Mouse (Mus musculus) embryonic facial prominence, embryonic 13.5 days (tissue): Measurements from ENCODE around the gene BC067074. TPM values are rescaled to one million over a fixed set of nuclear protein-coding genes. Genes with fewer than 3 reads are reported as not detected.

ENCODE experiments used
- ATAC-seq: fragments of 200-750 bp; cut with Nextera tagmentation; 2 replicates; pipeline ENCODE4 v1.8.0; 2017; ENCODE audit warnings: low read depth; ENCODE audit not compliant: insufficient number of reproducible peaks, insufficient read depth, low FRiP score, low TSS enrichment
- H3K27ac ChIP-seq: fragments of 300-500 bp; sonication (generic); 2 replicates; pipeline ENCODE4 v1.5.1; 2015; ENCODE audit warnings: moderate library complexity, mild to moderate bottlenecking, inconsistent platforms
- H3K27me3 ChIP-seq: fragments of 300-500 bp; sonication (generic); 2 replicates; pipeline ENCODE4 v1.6.1; 2015; ENCODE audit warnings: mild to moderate bottlenecking, inconsistent platforms
- H3K36me3 ChIP-seq: fragments of 300-500 bp; sonication (generic); 2 replicates; pipeline ENCODE4 v1.6.1; 2015; ENCODE audit warnings: mild to moderate bottlenecking, inconsistent platforms
- H3K4me1 ChIP-seq: fragments of 300-500 bp; sonication (generic); 2 replicates; pipeline ENCODE4 v1.6.1; 2015; ENCODE audit warnings: inconsistent platforms
- H3K4me2 ChIP-seq: fragments of 300-500 bp; sonication (generic); 2 replicates; pipeline ENCODE4 v1.6.1; 2015; ENCODE audit warnings: moderate library complexity, mild to moderate bottlenecking, inconsistent platforms
- H3K4me3 ChIP-seq: fragments of 300-500 bp; sonication (generic); 2 replicates; pipeline ENCODE4 v1.5.1; 2015; ENCODE audit warnings: mild to moderate bottlenecking, inconsistent platforms
- H3K9ac ChIP-seq: fragments of 300-500 bp; sonication (generic); 2 replicates; pipeline ENCODE4 v1.6.1; 2015; ENCODE audit warnings: mild to moderate bottlenecking, inconsistent platforms
- H3K9me3 ChIP-seq: fragments of 300-500 bp; sonication (generic); 2 replicates; pipeline ENCODE4 v1.6.1; 2016; ENCODE audit warnings: inconsistent platforms
- WGBS: fragments of 180-500 bp; shearing (Covaris S2); methylation state at CpG from one replicate; pipeline ENCODE4 v1.1.7; 2015; ENCODE audit warnings: mixed read lengths; 5-methylcytosine and 5-hydroxymethylcytosine counted together
- polyA plus RNA-seq: library from polyadenylated mRNA; unstranded; fragments of >200 nt; fragmentation: Nextera tagmentation; extraction: Ambion mirVana; gene quantifications from 2 replicates; pipeline ENCODE4 v1.2.1, GENCODE M21; 2015

Gene BC067074
- polyA plus RNA-seq, 1 experiment from 2014 or later, result 7.6 TPM

GRCm38 (mm10) chr13:113325678-113326077 lies 32.7 kb downstream of the BC067074 start:
- ATAC-seq, result no peak
- H3K9ac ChIP-seq, result no peak overlapping the region
- 68% methylated on average over 3 of the region's 3 CpGs for WGBS

DNA sequence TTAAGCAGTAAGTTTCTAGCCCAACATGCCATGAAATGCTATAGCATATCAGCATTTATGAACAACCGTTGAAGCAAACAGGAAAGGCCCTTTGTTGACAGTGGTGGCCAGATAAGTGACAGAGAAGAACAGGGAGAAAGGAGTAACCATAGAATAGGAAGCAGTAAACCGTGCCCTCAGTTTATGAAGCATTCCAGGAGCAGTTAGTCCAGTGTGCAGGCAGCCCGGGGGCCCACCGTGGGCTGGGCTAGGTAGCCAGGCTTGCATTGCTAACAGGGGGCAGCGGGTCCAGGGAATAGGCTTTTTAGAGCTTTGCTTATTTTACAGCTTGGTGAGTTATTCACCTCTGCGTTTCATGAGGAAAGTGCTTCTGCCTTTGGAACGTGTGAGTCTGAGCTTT lies 39.3 kb downstream of the BC067074 start:
- Histone ChIP-seq H3K9me3 (no peaks in the 10 kb centered on the region), H3K4me3 (no peak overlapping the region), H3K4me2 (no peak overlapping the region), H3K36me3 (peaks cover 28% of the 10 kb centered on the region), H3K27me3 (no peaks in the 10 kb centered on the region), H3K9ac (peak overlapping the region; percentile 49; the same call in 1 of the 2 replicates), H3K27ac (no peak overlapping the region), H3K4me1 (peaks cover 16% of the 10 kb centered on the region)
- no peak for ATAC-seq
- WGBS, result 24% methylated on average over 7 of the region's 7 CpGs

More at GRCm38 (mm10) chr13:113325678-113326077, 32.7 kb downstream of the BC067074 start:
- Histone ChIP-seq H3K4me1 (peaks cover 2% of the 10 kb centered on the region; the same call in 1 of the 2 replicates), H3K9me3 (no peaks in the 10 kb centered on the region), H3K4me2 (no peak overlapping the region), H3K36me3 (peaks cover 26% of the 10 kb centered on the region), H3K4me3 (no peak overlapping the region), H3K27me3 (no peaks in the 10 kb centered on the region), H3K27ac (no peak overlapping the region)

DNA sequence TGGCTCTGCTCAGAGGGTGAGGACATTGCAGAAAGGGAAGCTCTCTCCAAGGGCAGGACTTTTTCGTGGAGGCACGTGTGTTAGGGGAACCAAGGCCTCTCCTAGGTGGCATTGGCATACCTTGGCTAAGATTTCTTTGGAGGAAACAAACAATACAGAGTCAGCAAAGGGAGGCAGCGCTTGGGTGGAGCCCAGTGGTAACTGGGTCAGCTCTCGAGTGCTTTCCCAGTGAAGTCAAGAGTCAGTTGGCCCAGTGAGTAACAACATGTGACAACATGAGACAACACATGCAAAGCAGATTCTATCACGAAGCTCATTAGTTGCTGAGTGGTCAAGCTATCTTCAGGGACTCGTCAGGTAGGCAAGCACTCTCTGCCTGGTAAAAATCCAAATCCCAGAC lies 40.4 kb downstream of the BC067074 start:
- no peak overlapping the region for H3K4me2 ChIP-seq
- 82% methylated on average over 6 of the region's 6 CpGs for WGBS

DNA sequence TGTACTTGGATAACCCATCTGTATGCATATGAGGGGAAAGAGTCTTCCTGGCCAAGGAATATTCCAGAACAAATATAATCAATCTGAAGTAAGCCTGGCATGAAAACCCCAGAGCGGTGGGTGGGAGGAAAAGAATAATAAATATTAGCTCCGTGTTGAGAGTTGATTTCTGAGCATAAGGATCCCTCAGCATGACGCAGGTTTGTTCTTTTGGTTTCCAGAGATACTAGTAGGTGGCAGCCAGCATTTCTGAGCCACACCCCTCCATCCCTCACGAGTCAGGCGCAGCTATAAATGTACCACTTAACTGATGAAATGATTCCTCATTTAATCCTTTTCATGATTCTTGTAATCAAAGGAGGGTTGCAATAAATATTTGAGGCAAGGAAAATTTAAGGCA lies 41.0 kb downstream of the BC067074 start:
- no peak overlapping the region for H3K27ac ChIP-seq
- no peaks in the 10 kb centered on the region for H3K27me3 ChIP-seq
- no peak overlapping the region for H3K4me3 ChIP-seq
- H3K9me3 ChIP-seq, result no peaks in the 10 kb centered on the region
- peaks cover 25% of the 10 kb centered on the region for H3K36me3 ChIP-seq
- no peak for ATAC-seq
- H3K9ac ChIP-seq, result no peak overlapping the region
- H3K4me1 ChIP-seq, result peaks cover 18% of the 10 kb centered on the region
- no peak overlapping the region for H3K4me2 ChIP-seq
- WGBS, result 82% methylated on average over 5 of the region's 5 CpGs

More for the DNA sequence above, 40.4 kb downstream of the BC067074 start:
- ATAC-seq, result no peak
- Histone ChIP-seq H3K27me3 (no peaks in the 10 kb centered on the region), H3K9me3 (no peaks in the 10 kb centered on the region), H3K36me3 (peaks cover 25% of the 10 kb centered on the region), H3K27ac (no peak overlapping the region), H3K4me3 (no peak overlapping the region), H3K9ac (no peak overlapping the region), H3K4me1 (peaks cover 18% of the 10 kb centered on the region)

- Histone ChIP-seq H3K9me3 (no peaks in the 10 kb centered on the region), H3K4me3 (no peak overlapping the region), H3K27ac (no peak overlapping the region), H3K27me3 (no peaks in the 10 kb centered on the region), H3K36me3 (peaks cover 16% of the 10 kb centered on the region), H3K9ac (no peak overlapping the region), H3K4me2 (no peak overlapping the region), H3K4me1 (peaks cover 18% of the 10 kb centered on the region)
- 69% methylated on average over 4 of the region's 4 CpGs for WGBS
- ATAC-seq, result no peak
These were observed 41.8 kb downstream of the BC067074 start for GRCm38 (mm10) chr13:113334773-113335172.

DNA sequence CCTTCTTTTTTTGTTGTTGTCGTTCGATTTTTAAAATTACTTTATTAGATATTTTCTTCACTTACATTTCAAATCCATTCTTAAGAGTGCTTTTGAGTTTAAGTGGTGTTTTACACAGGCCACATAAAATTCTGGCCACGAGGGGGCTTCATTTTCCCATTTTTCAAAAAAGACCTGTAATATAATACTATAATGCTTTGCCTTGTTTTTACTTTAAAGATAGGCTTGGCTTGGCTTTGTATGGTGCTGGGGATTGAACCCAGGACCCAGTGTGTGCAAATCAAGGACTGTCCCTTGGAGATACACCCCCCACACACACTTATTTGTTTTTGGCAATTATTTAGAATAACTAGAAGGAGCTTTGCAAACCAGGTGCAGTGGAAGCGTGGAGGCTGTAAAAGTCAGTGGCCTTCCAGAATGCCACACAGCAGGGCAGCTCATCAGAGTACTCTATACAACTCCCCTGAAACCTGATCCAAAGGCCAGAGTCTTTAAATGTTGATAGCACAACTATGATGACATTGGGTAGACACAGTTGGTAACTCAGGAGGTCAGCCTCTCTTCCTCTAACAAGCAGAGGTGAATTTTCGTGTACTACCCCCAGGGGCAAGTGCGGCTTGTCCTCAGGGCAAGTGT lies 44.4 kb downstream of the BC067074 start:
- Histone ChIP-seq H3K4me1 (peaks cover 13% of the 10 kb centered on the region), H3K36me3 (0 out of 2 replicates have a peak, but pooled peaks cover 3% of the 10 kb centered on the region), H3K27ac (no peak overlapping the region), H3K27me3 (no peaks in the 10 kb centered on the region), H3K9me3 (no peaks in the 10 kb centered on the region), H3K9ac (no peak overlapping the region), H3K4me3 (no peak overlapping the region), H3K4me2 (no peak overlapping the region)
- WGBS, result 55% methylated on average over 6 of the region's 6 CpGs
- ATAC-seq, result no peak

- 59% methylated on average over 2 of the region's 2 CpGs for WGBS
- Histone ChIP-seq H3K4me1 (peaks cover 9% of the 10 kb centered on the region), H3K9ac (no peak overlapping the region), H3K4me3 (no peak overlapping the region), H3K9me3 (no peaks in the 10 kb centered on the region), H3K36me3 (no peaks in the 10 kb centered on the region), H3K27me3 (no peaks in the 10 kb centered on the region; the same call in 1 of the 2 replicates), H3K4me2 (no peak overlapping the region), H3K27ac (no peak overlapping the region)
- ATAC-seq, result no peak
These were observed 47.7 kb downstream of the BC067074 start for GRCm38 (mm10) chr13:113340644-113341043.

- Histone ChIP-seq H3K9me3 (no peaks in the 10 kb centered on the region), H3K36me3 (no peaks in the 10 kb centered on the region), H3K27ac (no peak overlapping the region), H3K4me2 (no peak overlapping the region), H3K4me1 (peaks cover 11% of the 10 kb centered on the region), H3K4me3 (no peak overlapping the region), H3K27me3 (no peaks in the 10 kb centered on the region; the same call in 1 of the 2 replicates), H3K9ac (no peak overlapping the region)
- ATAC-seq, result no peak
These were observed 48.2 kb downstream of the BC067074 start for GRCm38 (mm10) chr13:113341161-113341560.

DNA sequence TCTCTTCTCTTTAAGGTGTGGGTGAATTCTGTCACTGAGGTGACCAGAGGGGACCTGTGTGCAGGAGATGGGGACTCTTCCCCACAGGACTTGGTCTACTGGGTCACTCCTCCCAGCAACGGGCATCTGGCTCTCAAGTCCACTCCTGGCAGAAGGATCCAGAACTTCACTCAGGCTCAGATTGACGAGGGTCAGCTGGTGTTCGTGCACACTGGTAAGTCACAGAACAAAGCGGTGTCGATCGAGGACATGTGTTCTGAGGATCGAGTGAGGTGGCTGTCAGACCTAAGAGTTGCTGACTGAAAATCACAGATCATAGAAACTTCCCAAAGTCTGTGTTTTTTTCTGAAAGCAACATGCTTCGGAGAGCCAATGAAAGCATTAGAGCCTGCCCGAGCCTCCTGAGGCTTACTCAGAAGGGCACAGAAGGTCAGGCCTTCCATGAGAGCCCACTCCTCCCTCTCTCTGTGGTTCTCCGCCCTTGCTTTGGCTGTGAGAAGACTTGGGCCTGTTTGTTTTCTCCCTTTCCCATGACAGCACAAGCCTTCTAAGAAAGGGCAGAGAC lies 49.5 kb downstream of the BC067074 start:
- Histone ChIP-seq H3K9ac (no peak overlapping the region; the same call in 1 of the 2 replicates), H3K27me3 (no peaks in the 10 kb centered on the region; the same call in 1 of the 2 replicates), H3K4me2 (no peak overlapping the region), H3K4me1 (peaks cover 16% of the 10 kb centered on the region), H3K36me3 (no peaks in the 10 kb centered on the region), H3K4me3 (no peak overlapping the region), H3K27ac (no peak overlapping the region), H3K9me3 (no peaks in the 10 kb centered on the region)
- 72% methylated on average over 10 of the region's 10 CpGs for WGBS
- no peak for ATAC-seq

DNA sequence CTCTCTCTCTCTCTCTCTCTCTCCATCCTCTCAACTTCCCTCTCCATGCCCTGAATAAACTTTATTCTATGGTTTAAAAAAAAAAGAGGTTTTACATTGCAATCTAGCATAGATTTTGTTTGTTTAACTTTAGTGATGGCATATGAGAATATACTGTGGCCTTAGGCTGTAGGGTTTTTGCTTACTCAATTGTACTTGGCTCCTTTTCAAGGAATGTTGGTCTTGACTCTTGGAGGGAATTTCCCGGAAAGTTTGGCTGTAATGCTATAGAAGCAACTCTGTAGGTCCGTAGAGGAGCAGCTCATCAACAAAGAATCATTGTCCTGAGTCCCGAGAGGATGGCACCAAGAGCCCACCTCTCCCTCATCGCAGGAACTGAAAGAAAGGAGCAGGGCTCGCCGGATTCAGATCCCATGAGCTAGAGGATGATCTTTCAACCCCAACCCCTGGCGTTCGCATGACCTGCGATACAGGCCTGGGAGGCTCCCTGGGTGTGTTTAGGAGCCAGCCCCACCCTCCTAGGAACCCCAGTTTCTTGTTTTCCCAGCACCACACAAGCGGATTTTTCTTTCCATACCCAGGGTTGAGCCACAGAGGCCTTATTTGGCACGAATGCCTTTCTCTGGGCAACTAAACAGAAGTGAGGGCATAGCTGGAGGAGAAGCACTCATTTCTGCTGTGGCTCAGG lies 57.9 kb downstream of the BC067074 start:
- Histone ChIP-seq H3K9me3 (no peaks in the 10 kb centered on the region), H3K36me3 (no peaks in the 10 kb centered on the region), H3K4me1 (peaks cover 51% of the 10 kb centered on the region), H3K4me2 (peak overlapping the region; percentile 24), H3K4me3 (no peak overlapping the region), H3K27ac (peak overlapping the region; percentile 87), H3K9ac (0 out of 2 replicates have a peak overlapping the region, but pooled peaks have one; percentile 21), H3K27me3 (no peaks in the 10 kb centered on the region)
- 38% methylated on average over 11 of the region's 11 CpGs for whole genome bisulfite sequencing
- peak; percentile 53; the same call in 1 of the 2 replicates for ATAC-seq

DNA sequence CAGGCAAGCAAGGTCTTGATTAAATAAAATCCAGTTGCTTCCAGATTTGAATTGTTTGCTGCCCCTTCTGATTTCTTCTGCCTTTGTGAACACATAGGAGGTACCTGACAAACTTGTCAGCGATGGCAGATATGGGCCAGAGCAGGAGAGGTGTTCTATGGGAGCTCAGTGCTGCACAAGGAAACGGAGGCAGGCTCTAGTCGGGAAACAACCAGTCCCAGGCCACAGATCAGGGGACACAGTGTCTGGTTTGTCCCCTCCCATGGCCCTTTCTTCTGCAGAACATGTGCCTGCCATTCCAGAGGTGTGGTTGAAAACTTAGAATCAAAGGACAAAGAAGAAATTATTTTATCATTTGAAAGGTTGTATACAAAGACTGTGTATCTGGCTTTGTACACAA lies 60.6 kb downstream of the BC067074 start:
- Histone ChIP-seq H3K4me1 (peaks cover 31% of the 10 kb centered on the region), H3K4me2 (no peak overlapping the region), H3K27ac (no peak overlapping the region), H3K4me3 (no peak overlapping the region), H3K27me3 (no peaks in the 10 kb centered on the region), H3K9me3 (no peaks in the 10 kb centered on the region), H3K9ac (no peak overlapping the region), H3K36me3 (no peaks in the 10 kb centered on the region)
- ATAC-seq, result no peak
- 75% methylated on average over 3 of the region's 3 CpGs for WGBS

GRCm38 (mm10) chr13:113353955-113354354 lies 61.0 kb downstream of the BC067074 start:
- Histone ChIP-seq H3K4me3 (no peak overlapping the region), H3K4me2 (no peak overlapping the region), H3K27me3 (no peaks in the 10 kb centered on the region), H3K9me3 (no peaks in the 10 kb centered on the region), H3K27ac (no peak overlapping the region), H3K36me3 (no peaks in the 10 kb centered on the region), H3K4me1 (peaks cover 27% of the 10 kb centered on the region), H3K9ac (no peak overlapping the region)
- 81% methylated on average over 4 of the region's 4 CpGs for WGBS
- ATAC-seq, result no peak
